Mouse (Mus musculus) intestine, embryonic 14.5 days (tissue): ENCODE results near the gene Gltp. TPM values are rescaled to one million over a fixed set of nuclear protein-coding genes. Genes with fewer than 3 reads are reported as not detected.

Source experiments
- ATAC-seq: fragments of 200-750 bp; cut with Nextera tagmentation; replicated peaks from 2 replicates; pipeline ENCODE4 v1.8.0; 2017; ENCODE audit warnings: low read depth, moderate number of reproducible peaks, moderate TSS enrichment, moderate library complexity; ENCODE audit not compliant: low FRiP score, low TSS enrichment
- DNase-seq: peaks from one replicate; pipeline ENCODE4 v3.0.0-alpha.2; 2018; ENCODE audit warnings: low spot score
- H3K27ac ChIP-seq: fragments of 300-500 bp; sonication (generic); 2 replicates; pipeline ENCODE4 v1.5.1; 2014; ENCODE audit warnings: low read depth, mild to moderate bottlenecking, control low read depth
- H3K27me3 ChIP-seq: fragments of 300-500 bp; sonication (generic); replicated peaks from 2 replicates; pipeline ENCODE4 v1.6.1; 2014; ENCODE audit warnings: low read length, control low read depth; ENCODE audit not compliant: control insufficient read depth, insufficient read depth
- H3K36me3 ChIP-seq: fragments of 300-500 bp; sonication (generic); 2 replicates; pipeline ENCODE4 v1.6.1; 2014; ENCODE audit warnings: low read length, control low read depth; ENCODE audit not compliant: control insufficient read depth, insufficient read depth
- H3K4me1 ChIP-seq: fragments of 300-500 bp; sonication (generic); replicated peaks from 2 replicates; pipeline ENCODE4 v1.6.1; 2014; ENCODE audit warnings: low read length, control low read depth, mixed read lengths; ENCODE audit not compliant: control insufficient read depth, insufficient read depth
- H3K4me2 ChIP-seq: fragments of 300-500 bp; sonication (generic); 2 replicates; pipeline ENCODE4 v1.6.1; 2014; ENCODE audit warnings: low read length
- H3K4me3 ChIP-seq: fragments of 300-500 bp; sonication (generic); 2 replicates; pipeline ENCODE4 v1.5.1; 2014; ENCODE audit warnings: low read depth, low read length, control low read depth, mixed read lengths
- H3K9ac ChIP-seq: fragments of 300-500 bp; sonication (generic); 2 replicates; pipeline ENCODE4 v1.6.1; 2014; ENCODE audit warnings: mild to moderate bottlenecking, low read length
- H3K9me3 ChIP-seq: fragments of 300-500 bp; sonication (generic); 2 replicates; pipeline ENCODE4 v1.6.1; 2016; ENCODE audit warnings: low read length, control low read depth; ENCODE audit not compliant: control insufficient read depth
- WGBS: fragments of 180-500 bp; shearing (Covaris S2); extraction: QIAGEN DNeasy Blood & Tissue Kit; methylation state at CpG from one replicate; pipeline ENCODE4 v1.1.7; 2014; 5-methylcytosine and 5-hydroxymethylcytosine counted together
- polyA plus RNA-seq: library from polyadenylated mRNA; unstranded; fragments of >200 nt; fragmentation: Nextera tagmentation; extraction: Ambion mirVana; gene quantifications from 2 replicates; pipeline ENCODE4 v1.2.1, GENCODE M21; 2014

Gene Gltp
- polyA plus RNA-seq, 1 experiment from 2014 or later = 74.7 TPM

- 91% methylated on average over 8 of the region's 8 CpGs for WGBS
- Histone ChIP-seq H3K27ac (no peak overlapping the region), H3K27me3 (no peaks in the 10 kb centered on the region), H3K4me3 (no peak overlapping the region), H3K9me3 (no peaks in the 10 kb centered on the region), H3K9ac (no peak overlapping the region), H3K4me1 (no peaks in the 10 kb centered on the region), H3K36me3 (peaks cover 17% of the 10 kb centered on the region), H3K4me2 (no peak overlapping the region)
- DNase-seq = no peak
- no peak for ATAC-seq
These were observed 16.2 kb downstream of the Gltp start for GRCm38 (mm10) chr5:114674594-114674993.

GRCm38 (mm10) chr5:114673114-114673513 is 17.7 kb downstream of the Gltp start:
- no peak for DNase-seq
- WGBS = 87% methylated on average over 13 of the region's 13 CpGs
- Histone ChIP-seq H3K4me3 (no peak overlapping the region), H3K27me3 (no peaks in the 10 kb centered on the region), H3K4me1 (no peaks in the 10 kb centered on the region), H3K27ac (no peak overlapping the region), H3K36me3 (peaks cover 19% of the 10 kb centered on the region), H3K4me2 (no peak overlapping the region), H3K9ac (no peak overlapping the region), H3K9me3 (no peaks in the 10 kb centered on the region)
- no peak for ATAC-seq

DNA sequence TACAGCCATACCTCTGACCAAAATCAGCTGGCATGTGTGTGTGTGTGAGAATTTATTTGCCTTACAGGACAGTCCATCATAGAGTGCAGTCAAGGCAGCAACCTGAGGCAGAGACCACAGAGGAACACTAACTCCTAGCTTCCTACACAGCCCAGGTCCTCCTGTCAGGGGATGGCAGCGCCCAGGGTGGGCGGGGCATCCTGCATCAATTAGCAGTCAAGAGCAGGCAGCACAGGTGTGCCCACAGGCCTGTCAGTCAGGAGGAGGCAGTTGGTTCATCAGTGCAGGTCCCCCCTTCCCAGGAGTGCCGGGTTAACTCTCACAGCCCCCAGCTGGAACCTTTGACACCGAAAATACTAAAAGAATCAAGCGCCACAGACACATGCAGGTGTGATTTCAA is 21.8 kb downstream of the Gltp start:
- WGBS = 89% methylated on average over 5 of the region's 5 CpGs
- no peaks in the 10 kb centered on the region for H3K9me3 ChIP-seq
- H3K9ac ChIP-seq = no peak overlapping the region
- H3K4me3 ChIP-seq = no peak overlapping the region
- ATAC-seq (no peak), DNase-seq (no peak)
- no peaks in the 10 kb centered on the region for H3K4me1 ChIP-seq
- H3K27me3 ChIP-seq = no peaks in the 10 kb centered on the region
- peaks cover 11% of the 10 kb centered on the region for H3K36me3 ChIP-seq
- no peak overlapping the region for H3K4me2 ChIP-seq
- no peak overlapping the region for H3K27ac ChIP-seq

DNA sequence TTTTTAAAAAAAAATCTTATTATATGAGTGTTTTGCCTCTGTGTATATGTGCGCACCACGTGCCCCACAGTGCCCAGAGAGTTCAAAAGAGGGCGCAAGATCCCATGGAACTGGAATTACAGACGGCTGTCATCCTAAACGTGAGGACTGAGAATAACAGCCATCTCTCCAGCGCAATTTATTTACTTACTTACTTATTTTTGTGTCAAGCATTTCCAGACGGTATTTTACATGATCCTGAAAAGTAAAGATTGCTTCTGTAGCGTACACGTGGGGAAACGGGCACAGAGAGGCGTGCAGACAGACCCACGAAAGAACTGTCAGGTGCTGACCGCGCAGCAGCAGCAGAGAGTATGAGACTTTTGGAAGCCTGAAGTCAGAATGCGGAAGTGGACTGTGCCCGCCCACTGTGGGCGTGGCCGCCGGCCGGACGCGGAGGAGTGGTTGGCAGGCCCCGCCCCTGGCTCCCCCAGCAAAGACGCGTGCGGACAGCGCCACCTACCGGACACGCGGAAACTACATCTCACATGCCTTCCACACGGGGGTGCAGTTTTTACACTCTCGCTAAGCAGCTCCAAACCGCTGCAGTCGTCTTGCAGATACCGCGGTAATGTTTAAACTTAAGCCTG is 23.4 kb downstream of the Gltp start:
- WGBS = 3% methylated on average over 36 of the region's 36 CpGs
- Histone ChIP-seq H3K4me3 (peak overlapping the region; percentile 27), H3K4me2 (peak overlapping the region; percentile 45), H3K9ac (no peak overlapping the region), H3K36me3 (peaks cover 9% of the 10 kb centered on the region), H3K27ac (no peak overlapping the region), H3K4me1 (no peaks in the 10 kb centered on the region), H3K27me3 (no peaks in the 10 kb centered on the region), H3K9me3 (no peaks in the 10 kb centered on the region)
- ATAC-seq = peak; percentile 92
- peak; percentile 100 for DNase-seq

DNA sequence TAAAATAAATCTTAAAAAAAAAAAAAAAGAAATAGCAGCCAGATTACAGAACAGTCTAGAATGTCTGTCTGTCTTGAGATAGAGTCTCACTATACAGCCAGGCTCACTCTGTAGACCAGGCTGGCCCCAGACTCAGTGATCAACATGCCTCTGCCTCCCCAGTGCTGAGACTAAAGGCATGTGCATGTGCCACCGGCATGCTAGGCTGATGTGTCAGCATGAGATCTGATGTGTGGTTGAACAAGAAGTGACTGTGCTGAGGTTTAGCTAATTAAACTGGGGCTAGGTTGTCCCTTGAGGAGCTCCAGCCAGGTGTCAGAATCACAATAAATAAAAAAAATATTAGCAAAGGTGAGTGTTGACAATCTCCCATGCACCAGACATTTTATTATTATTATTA is 24.1 kb downstream of the Gltp start:
- H3K27ac ChIP-seq = no peak overlapping the region
- H3K9me3 ChIP-seq = no peaks in the 10 kb centered on the region
- H3K9ac ChIP-seq = no peak overlapping the region
- no peaks in the 10 kb centered on the region for H3K4me1 ChIP-seq
- H3K4me2 ChIP-seq = no peak overlapping the region
- no peak for DNase-seq
- peaks cover 9% of the 10 kb centered on the region for H3K36me3 ChIP-seq
- 0 out of 2 replicates have a peak, but pooled peaks have one; percentile 3 for ATAC-seq
- 66% methylated on average over 1 of the region's 1 CpGs for WGBS
- H3K27me3 ChIP-seq = no peaks in the 10 kb centered on the region
- no peak overlapping the region for H3K4me3 ChIP-seq

DNA sequence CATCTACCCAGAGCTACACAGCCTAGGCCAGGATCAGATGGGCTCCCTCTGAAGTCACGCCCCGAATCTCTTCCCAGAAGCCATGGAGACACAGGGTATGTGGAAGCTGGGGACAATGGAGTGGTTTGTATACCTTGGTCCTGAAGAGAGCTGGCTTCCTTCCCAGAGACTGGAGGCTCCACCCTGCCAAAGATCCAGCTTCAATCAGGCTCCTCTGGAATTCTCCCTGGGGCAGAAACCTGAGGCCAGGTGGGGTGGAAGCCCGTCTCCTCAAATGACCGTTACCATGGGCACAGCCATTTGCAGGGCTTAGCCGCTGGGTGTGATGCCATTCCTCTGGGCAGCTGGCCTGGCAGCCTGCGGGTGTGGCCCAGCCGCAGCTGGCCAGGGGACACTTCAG is 26.0 kb downstream of the Gltp start:
- no peak overlapping the region for H3K4me2 ChIP-seq
- no peaks in the 10 kb centered on the region for H3K9me3 ChIP-seq
- WGBS = 74% methylated on average over 7 of the region's 7 CpGs
- no peak overlapping the region for H3K27ac ChIP-seq
- ATAC-seq (no peak), DNase-seq (no peak)
- H3K27me3 ChIP-seq = 0 out of 2 replicates have a peak, but pooled peaks cover 3% of the 10 kb centered on the region
- H3K4me1 ChIP-seq = no peaks in the 10 kb centered on the region
- peaks cover 3% of the 10 kb centered on the region for H3K36me3 ChIP-seq
- no peak overlapping the region for H3K4me3 ChIP-seq
- H3K9ac ChIP-seq = no peak overlapping the region

DNA sequence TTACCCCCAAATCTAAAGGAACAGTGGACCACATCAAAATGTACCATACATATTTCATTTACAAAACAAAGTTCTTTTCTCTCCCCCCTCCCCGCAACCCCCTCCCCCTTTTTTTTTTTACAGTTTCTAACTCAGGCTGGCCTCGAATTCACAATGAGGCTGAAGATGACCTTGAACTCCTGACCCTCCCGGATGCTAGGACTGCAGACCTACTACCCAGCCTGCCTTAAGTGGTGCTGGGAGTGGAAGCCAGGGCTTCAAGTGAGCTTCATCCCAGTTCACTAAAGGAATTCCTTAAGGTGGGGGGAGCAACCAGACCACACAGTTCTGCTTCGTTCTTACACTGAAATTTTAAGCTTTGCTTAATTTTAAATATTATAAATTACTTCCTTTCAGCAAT is 26.6 kb downstream of the Gltp start:
- Histone ChIP-seq H3K4me3 (no peak overlapping the region), H3K9me3 (no peaks in the 10 kb centered on the region), H3K27me3 (peaks cover 7% of the 10 kb centered on the region), H3K36me3 (no peaks in the 10 kb centered on the region), H3K4me1 (no peaks in the 10 kb centered on the region), H3K4me2 (no peak overlapping the region), H3K9ac (no peak overlapping the region), H3K27ac (no peak overlapping the region)
- DNase-seq (no peak), ATAC-seq (no peak)
- 70% methylated on average over 4 of the region's 4 CpGs for WGBS

DNA sequence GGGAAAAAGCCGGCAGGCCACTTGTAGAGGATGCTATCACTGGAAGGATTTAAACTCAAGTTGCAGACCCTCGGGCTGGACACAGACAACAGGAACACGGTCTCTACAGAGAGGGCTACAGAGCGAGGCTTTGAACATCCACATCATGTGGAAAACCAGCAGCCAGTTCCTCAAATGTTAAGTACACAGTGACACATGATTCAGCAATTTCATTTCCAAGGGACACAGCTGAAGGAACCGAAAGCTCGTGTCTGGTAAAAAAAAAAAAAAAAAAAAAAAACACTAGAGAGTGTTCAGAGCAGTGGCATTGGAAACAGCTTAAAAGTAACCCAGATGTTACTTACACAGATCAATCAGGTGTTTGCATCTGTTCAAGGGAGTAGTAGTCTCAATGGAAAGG is 29.8 kb downstream of the Gltp start:
- 0 out of 2 replicates have a peak, but pooled peaks cover 4% of the 10 kb centered on the region for H3K4me1 ChIP-seq
- H3K9ac ChIP-seq = no peak overlapping the region
- peaks cover 37% of the 10 kb centered on the region for H3K27me3 ChIP-seq
- H3K9me3 ChIP-seq = no peaks in the 10 kb centered on the region
- H3K27ac ChIP-seq = no peak overlapping the region
- H3K36me3 ChIP-seq = no peaks in the 10 kb centered on the region
- DNase-seq (no peak), ATAC-seq (no peak)
- WGBS = 66% methylated on average over 6 of the region's 6 CpGs
- H3K4me2 ChIP-seq = no peak overlapping the region
- H3K4me3 ChIP-seq = no peak overlapping the region

DNA sequence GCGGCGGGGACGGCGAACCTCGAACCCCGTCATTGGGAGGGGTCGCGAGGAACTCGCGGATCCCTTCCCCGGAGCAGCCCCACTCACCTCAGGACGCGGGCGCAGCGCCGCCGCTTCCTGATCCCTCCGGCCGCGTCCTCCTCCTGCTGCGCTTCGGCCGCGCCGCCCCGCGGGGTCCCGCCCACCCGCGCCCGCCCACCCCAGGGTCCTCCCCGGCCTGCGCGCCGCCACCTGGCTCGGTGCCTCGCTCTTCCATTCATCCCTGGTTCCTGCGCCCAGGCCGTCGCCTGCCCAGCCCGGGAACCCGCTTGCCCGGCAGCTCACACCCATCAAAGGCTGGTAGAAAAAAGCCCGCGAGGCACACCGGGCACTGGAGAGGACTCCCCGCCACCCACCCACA is 32.5 kb downstream of the Gltp start, which contains the start of gene Trpv4:
TSS of gene Trpv4 (minus strand) at position 167 of the 400 bp plus-strand sequence.
- ATAC-seq = peak; percentile 62
- H3K36me3 ChIP-seq = no peaks in the 10 kb centered on the region
- H3K27me3 ChIP-seq = peaks cover 38% of the 10 kb centered on the region
- H3K9me3 ChIP-seq = no peaks in the 10 kb centered on the region
- DNase-seq = no peak
- H3K9ac ChIP-seq = peak within 1 kb of the TSS; percentile 51; the same call in 1 of the 2 replicates
- no peak within 1 kb of the TSS for H3K27ac ChIP-seq
- 0 out of 2 replicates have a peak, but pooled peaks cover 4% of the 10 kb centered on the region for H3K4me1 ChIP-seq
- H3K4me2 ChIP-seq = peak within 1 kb of the TSS; percentile 98
- H3K4me3 ChIP-seq = peak within 1 kb of the TSS; percentile 48
- WGBS = under 1% methylated on average over 32 of the region's 47 CpGs
